Mouse (Mus musculus) hindbrain, embryonic 16.5 days (tissue): ENCODE data around the gene Zc3h4. TPM values are rescaled to one million over a fixed set of nuclear protein-coding genes. Genes with fewer than 3 reads are reported as not detected.
A peak's percentile ranks its signal among the peaks of the same experiment; 100 is the strongest.

ENCODE experiments used
- ATAC-seq: fragments of 200-750 bp; cut with Nextera tagmentation; 2 replicates; pipeline ENCODE4 v1.8.0; 2017; ENCODE audit warnings: moderate TSS enrichment, moderate library complexity
- H3K27ac ChIP-seq: fragments of 300-500 bp; sonication (generic); 2 replicates; pipeline ENCODE4 v1.5.1; 2014; ENCODE audit warnings: low read depth, mild to moderate bottlenecking, control low read depth, low read length, moderate library complexity
- H3K27me3 ChIP-seq: fragments of 300-500 bp; sonication (generic); replicated peaks from 2 replicates; pipeline ENCODE4 v1.6.1; 2014; ENCODE audit warnings: low read length; ENCODE audit not compliant: control insufficient read depth, insufficient read depth
- H3K36me3 ChIP-seq: fragments of 300-500 bp; sonication (generic); 2 replicates; pipeline ENCODE4 v1.6.1; 2014; ENCODE audit warnings: mild to moderate bottlenecking, low read length, moderate library complexity, mixed read lengths; ENCODE audit not compliant: control insufficient read depth, insufficient read depth
- H3K4me1 ChIP-seq: fragments of 300-500 bp; sonication (generic); 2 replicates; pipeline ENCODE4 v1.6.1; 2014; ENCODE audit warnings: low read depth, low read length; ENCODE audit not compliant: control insufficient read depth, insufficient read depth
- H3K4me2 ChIP-seq: fragments of 300-500 bp; sonication (generic); 2 replicates; pipeline ENCODE4 v1.6.1; 2014; ENCODE audit warnings: mild to moderate bottlenecking, low read length, control low read depth, moderate library complexity
- H3K4me3 ChIP-seq: fragments of 300-500 bp; sonication (generic); 2 replicates; pipeline ENCODE4 v1.5.1; 2014; ENCODE audit warnings: mild to moderate bottlenecking, low read length, control low read depth, moderate library complexity
- H3K9ac ChIP-seq: fragments of 300-500 bp; sonication (generic); 2 replicates; pipeline ENCODE4 v1.6.1; 2014; ENCODE audit warnings: low read depth, mild to moderate bottlenecking, control low read depth, low read length, moderate library complexity
- H3K9me3 ChIP-seq: fragments of 300-500 bp; sonication (generic); 2 replicates; pipeline ENCODE4 v1.6.1; 2014; ENCODE audit warnings: mild to moderate bottlenecking, low read length, moderate library complexity; ENCODE audit not compliant: control insufficient read depth
- WGBS: fragments of 180-500 bp; shearing (Covaris S2); extraction: QIAGEN DNeasy Blood & Tissue Kit; methylation state at CpG from one replicate; pipeline ENCODE4 v1.1.7; 2014; 5-methylcytosine and 5-hydroxymethylcytosine counted together
- polyA plus RNA-seq: library from polyadenylated mRNA; unstranded; fragments of >200 nt; fragmentation: Nextera tagmentation; extraction: Ambion mirVana; gene quantifications from 2 replicates; pipeline ENCODE4 v1.2.1, GENCODE M21; 2015

The Zc3h4 gene
- polyA plus RNA-seq, 1 experiment from 2014 or later = 11.7 TPM

DNA sequence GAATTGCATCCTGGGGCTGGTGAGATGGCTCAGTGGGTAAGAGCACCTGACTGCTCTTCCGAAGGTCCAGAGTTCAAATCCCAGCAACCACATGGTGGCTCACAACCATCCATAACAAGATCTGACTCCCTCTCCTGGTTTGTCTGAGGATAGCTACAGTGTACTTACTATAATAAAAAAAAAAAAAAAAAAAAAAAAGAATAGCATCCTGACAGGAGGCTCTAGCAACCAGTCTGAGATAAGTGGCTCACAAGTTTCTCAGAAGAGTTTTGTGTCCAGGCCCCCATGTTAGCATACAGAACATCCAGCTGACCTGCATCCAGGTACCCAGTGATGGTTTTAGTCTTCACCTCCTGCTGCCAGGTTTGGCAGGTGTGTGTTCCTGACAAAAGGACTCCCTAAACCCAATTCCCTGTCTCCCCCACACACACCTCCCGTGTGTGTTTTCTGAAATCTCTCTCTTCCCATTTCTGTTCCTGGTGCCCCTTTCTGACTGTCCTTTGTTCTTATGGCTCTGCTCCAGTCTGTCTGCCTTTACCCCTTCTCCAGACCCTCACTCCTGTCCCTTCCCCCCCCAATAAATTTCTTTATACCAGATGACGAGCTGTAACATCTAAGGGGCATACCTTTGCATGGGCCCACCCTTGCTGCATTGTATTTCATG lies 2.2 kb upstream of the Zc3h4 start:
- Histone ChIP-seq H3K27me3 (no peaks in the 10 kb centered on the region), H3K4me2 (peak overlapping the region; percentile 57), H3K27ac (peak overlapping the region; percentile 100), H3K9ac (peak overlapping the region; percentile 68), H3K4me1 (peaks cover 11% of the 10 kb centered on the region), H3K9me3 (no peaks in the 10 kb centered on the region), H3K36me3 (no peaks in the 10 kb centered on the region), H3K4me3 (peak overlapping the region; percentile 55)
- 47% methylated on average over 3 of the region's 3 CpGs for WGBS
- ATAC-seq = no peak

DNA sequence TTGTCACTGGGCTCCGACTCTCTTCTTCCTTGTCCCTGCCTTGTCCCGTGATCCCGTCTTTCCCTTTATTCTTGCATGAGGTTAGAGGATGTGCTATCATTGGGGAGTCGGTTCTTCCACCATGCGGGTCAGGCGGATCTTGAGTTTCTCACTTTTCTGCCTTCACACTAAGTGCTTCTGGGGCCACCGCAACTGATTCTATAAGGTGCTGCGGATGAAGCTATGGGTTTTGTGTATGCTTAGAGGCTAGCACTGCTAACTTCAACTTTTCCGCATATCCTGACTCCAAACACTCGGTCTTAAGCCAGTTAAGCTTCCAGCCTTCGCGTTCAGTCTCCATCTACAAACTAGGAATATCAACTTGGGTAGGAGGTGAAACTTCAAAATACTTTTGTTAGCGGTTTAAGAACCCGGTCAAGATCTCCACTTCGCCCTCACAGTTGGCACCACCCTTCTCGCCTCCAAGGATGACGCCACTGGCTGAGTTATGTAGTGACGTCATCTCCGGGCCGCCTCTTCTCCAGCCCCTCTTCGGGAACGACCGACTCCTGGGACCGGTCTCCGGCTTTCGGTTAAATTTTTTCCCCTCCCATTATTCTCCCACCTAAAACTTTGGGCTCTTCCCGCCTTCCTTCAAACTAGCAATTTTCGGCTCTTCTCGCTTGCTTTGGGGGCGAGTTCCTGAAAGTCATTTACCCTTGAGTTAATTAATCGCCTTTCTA lies 1.5 kb upstream of the Zc3h4 start:
- Histone ChIP-seq H3K4me3 (peak overlapping the region; percentile 55), H3K9me3 (no peaks in the 10 kb centered on the region), H3K27me3 (no peaks in the 10 kb centered on the region), H3K27ac (peak overlapping the region; percentile 100), H3K36me3 (no peaks in the 10 kb centered on the region), H3K4me1 (peaks cover 15% of the 10 kb centered on the region), H3K4me2 (peak overlapping the region; percentile 57), H3K9ac (peak overlapping the region; percentile 68)
- WGBS = under 1% methylated on average over 31 of the region's 31 CpGs
- peak; percentile 71 for ATAC-seq

DNA sequence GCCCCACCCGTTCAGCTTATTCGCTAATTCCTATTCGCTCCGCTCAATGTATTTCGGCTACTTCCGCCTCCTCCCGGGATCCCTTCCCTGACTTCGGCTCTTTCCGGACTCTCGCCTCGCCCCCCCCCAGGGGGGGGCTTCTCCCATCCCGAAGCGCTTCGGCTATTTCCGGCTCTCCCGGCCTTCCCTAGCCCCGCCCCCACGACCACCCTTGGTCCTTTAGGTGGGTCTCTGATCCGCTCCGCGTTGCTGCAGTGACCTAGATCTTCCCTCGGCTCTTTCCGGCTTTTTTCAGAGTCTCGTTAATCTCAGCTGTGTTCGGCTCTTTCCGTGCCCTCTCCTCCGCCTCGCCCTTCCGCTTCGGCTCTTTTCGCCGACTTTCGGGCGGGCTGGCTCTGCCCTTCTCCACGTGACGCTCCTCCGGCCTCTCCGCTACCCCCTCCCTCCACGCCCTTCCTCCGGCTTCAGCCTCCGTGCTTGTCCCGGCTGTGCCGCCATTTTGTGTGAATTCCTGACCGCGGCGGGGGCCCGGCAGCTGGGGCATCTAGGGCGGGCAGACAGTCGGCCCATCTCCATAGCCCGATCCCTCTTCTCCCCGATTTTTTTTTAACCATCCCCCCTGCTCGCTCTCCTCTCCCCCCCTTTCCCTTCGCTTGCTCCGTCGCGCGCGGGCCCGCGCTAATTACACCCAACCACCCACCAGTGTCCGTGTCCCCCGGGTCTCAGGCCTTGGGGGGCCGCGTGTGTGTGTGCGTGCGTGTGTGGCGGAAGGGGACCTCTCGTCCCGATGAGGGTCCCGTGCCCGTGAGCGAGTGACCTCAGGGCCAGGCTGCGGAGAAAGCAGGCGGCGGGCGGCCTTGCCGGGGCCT lies 656 bp upstream of the Zc3h4 start:
- ATAC-seq = peak; percentile 96
- under 1% methylated on average over 77 of the region's 77 CpGs for WGBS
- H3K9ac ChIP-seq = peak overlapping the region; percentile 93

DNA sequence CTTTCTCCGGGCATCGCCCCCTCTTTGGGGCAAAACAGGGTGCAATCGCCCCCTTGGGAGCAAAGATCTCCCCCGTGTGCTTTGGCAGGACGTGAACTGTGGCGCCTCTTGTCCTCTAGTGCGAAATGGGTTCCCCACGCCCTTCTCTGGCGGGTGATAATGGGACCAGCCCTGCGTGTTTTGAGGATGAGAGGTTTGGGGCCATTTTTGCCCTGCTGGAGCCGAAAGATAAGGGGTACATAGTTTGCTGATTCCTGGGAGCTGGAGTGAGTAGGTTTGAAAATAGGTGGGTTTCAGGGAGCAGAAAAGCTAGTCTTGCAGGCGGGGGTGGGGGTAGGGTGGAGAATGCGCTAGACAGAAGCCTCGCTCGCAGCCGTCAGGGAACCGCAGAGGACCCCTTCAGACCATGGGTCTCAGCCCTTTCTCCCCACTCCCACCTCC lies 1.3 kb downstream of the Zc3h4 start:
- H3K4me3 ChIP-seq = peak overlapping the region; percentile 55
- H3K27me3 ChIP-seq = no peaks in the 10 kb centered on the region
- H3K9me3 ChIP-seq = no peaks in the 10 kb centered on the region
- H3K36me3 ChIP-seq = no peaks in the 10 kb centered on the region
- no peak for ATAC-seq
- peak overlapping the region; percentile 57 for H3K4me2 ChIP-seq
- peaks cover 36% of the 10 kb centered on the region for H3K4me1 ChIP-seq
- H3K27ac ChIP-seq = peak overlapping the region; percentile 100
- H3K9ac ChIP-seq = peak overlapping the region; percentile 93
- under 1% methylated on average over 17 of the region's 17 CpGs for WGBS

More for the DNA sequence above, 656 bp upstream of the Zc3h4 start:
- Histone ChIP-seq H3K9me3 (no peaks in the 10 kb centered on the region), H3K4me3 (peak overlapping the region; percentile 55), H3K4me1 (peaks cover 23% of the 10 kb centered on the region), H3K27ac (peak overlapping the region; percentile 100), H3K27me3 (no peaks in the 10 kb centered on the region), H3K4me2 (peak overlapping the region; percentile 57), H3K36me3 (no peaks in the 10 kb centered on the region)

DNA sequence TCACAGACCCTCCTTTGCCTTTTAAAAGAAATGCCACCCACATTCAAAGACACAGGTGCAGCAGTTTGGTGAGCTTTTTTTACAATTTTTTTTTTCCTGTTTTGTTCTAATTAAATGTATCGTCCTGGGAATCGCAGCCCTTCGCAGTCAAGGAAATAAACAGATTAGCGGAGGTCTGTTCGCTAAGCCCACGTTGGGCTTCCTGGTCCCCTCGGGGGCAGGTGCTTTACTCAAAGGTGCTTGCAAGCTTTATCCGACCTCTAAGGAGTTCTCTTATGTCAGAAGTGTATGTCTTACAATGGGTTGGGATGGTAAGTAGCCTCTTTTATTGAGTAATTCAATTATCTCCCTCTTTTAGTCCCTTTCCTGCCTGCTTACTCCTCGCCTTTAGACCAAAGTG lies 1.7 kb downstream of the Zc3h4 start:
- Histone ChIP-seq H3K9ac (peak overlapping the region; percentile 93), H3K4me3 (peak overlapping the region; percentile 55), H3K9me3 (no peaks in the 10 kb centered on the region), H3K27ac (peak overlapping the region; percentile 100), H3K36me3 (no peaks in the 10 kb centered on the region), H3K4me1 (peaks cover 36% of the 10 kb centered on the region), H3K4me2 (peak overlapping the region; percentile 57), H3K27me3 (no peaks in the 10 kb centered on the region)
- ATAC-seq = no peak
- under 1% methylated on average over 9 of the region's 9 CpGs for WGBS

DNA sequence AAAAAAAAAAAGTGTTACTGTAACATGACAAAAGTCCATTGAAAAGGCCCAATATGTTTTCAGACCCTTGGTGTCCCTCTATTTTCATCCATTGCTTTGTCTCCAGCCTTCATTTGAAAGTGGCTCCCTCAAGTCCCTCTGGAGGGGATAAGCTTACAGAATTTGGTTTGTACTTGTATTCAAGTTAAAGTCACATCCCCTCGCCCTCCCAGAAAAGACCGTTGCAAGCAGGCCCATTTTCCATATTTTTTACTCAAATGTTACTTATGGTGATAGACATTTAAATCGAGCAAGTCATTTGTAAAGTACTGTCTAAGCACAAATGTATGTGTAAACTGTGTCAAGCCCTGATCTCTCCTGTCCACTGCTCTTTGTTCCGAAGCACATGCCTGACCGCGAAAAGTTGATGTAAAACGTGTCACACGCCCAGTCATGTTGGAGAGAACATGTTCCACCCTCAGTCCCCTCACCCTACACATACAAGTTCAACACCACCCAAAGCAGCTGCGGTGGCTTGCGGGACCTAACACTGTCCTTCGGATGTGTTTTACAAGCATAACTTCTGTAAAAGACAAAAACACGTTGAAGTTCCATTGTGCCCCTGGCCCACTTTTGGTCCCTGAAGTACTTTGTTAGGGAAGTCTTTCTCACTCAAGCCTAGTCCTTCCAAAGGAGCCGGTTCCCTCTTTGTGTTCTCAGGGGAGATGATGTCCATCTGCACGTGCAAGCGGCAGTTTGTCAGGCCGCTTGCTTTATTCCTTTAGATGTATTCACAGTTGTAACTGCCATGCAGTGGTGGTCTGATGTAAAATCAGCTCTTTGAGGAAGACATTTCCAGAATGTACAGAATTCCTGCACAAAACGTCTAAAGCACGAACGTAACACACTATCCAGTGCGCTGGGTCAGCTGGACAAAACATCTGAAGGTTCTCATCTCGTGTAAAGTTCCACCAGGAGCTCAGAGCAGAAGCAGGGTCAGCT lies 2.5 kb downstream of the Zc3h4 start:
- no peak for ATAC-seq
- 13% methylated on average over 21 of the region's 21 CpGs for WGBS
- H3K9me3 ChIP-seq = no peaks in the 10 kb centered on the region
- peak overlapping the region; percentile 100 for H3K27ac ChIP-seq
- H3K9ac ChIP-seq = peak overlapping the region; percentile 93
- H3K4me2 ChIP-seq = peak overlapping the region; percentile 57
- H3K27me3 ChIP-seq = no peaks in the 10 kb centered on the region
- no peaks in the 10 kb centered on the region for H3K36me3 ChIP-seq
- H3K4me3 ChIP-seq = peak overlapping the region; percentile 55
- peaks cover 36% of the 10 kb centered on the region for H3K4me1 ChIP-seq

DNA sequence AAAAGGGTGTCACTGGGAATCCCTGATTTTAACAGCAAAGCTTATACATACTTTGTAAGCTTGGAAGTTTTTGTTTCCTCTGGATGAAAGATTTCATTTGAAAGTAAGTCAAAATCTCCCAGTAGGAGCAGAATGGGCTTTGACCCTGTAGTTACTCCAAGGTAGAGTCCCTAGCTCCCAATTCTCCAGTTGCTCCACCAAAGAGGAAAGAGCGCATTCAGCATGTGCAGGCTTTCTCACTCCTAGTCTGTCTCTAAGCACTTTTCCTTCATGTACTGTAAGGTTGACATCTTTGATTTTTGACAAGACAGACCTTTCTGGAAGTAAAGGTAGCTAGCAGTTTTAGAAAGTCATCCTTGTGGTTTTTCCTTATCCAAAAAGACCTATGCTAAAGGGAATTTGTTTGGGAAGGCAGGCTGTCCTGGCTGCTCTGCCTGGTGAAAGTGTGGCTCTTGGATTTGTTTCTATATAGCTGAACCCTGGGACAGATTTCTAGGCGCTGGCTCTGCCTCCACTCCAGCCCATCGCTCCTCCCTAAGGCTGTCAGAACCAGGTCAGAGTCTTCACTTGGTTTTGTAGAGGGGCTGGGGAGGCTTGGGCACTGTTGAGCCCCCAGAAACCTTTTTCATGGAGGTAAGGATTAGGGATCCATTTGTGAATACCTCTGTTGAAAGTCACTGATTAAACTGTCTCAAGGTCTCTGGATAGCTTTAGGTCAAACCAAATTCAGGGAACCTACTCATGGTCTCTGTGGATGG lies 3.8 kb downstream of the Zc3h4 start:
- H3K9ac ChIP-seq = peak overlapping the region; percentile 46
- H3K9me3 ChIP-seq = no peaks in the 10 kb centered on the region
- 83% methylated on average over 3 of the region's 3 CpGs for WGBS
- H3K27me3 ChIP-seq = no peaks in the 10 kb centered on the region
- H3K4me2 ChIP-seq = peak overlapping the region; percentile 34
- H3K27ac ChIP-seq = peak overlapping the region; percentile 72
- ATAC-seq = no peak
- no peak overlapping the region for H3K4me3 ChIP-seq
- H3K4me1 ChIP-seq = peaks cover 29% of the 10 kb centered on the region
- no peaks in the 10 kb centered on the region for H3K36me3 ChIP-seq

DNA sequence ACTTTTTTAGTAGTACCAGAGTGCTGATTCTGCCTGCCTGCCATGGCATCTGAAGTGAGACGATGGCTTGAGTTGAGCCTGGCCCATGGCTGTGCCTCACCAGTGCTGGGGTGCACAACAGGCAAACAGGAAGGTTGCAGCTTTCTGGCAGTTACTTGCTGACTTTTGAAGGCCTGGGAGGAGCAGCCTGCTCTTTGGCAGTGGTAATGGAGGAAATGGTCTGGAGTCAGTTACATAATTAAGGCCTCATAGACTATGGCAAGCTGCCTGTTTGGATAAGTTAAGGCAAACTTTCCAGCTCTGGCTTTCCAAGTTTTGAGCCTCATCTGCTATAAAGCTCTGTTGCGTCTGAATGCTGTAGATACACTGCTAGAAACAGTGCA lies 4.4 kb downstream of the Zc3h4 start:
- Histone ChIP-seq H3K27ac (peak overlapping the region; percentile 72), H3K4me1 (peaks cover 29% of the 10 kb centered on the region), H3K9ac (peak overlapping the region; percentile 24; the same call in 1 of the 2 replicates), H3K4me3 (no peak overlapping the region; the same call in 1 of the 2 replicates), H3K4me2 (peak overlapping the region; percentile 29; the same call in 1 of the 2 replicates), H3K9me3 (no peaks in the 10 kb centered on the region), H3K27me3 (no peaks in the 10 kb centered on the region), H3K36me3 (no peaks in the 10 kb centered on the region)
- ATAC-seq = no peak
- 58% methylated on average over 2 of the region's 2 CpGs for WGBS
